Mouse (Mus musculus) ES-Bruce4 (cell line): ENCODE data around the gene Atxn1. TPM values are rescaled to one million over a fixed set of nuclear protein-coding genes. Genes with fewer than 3 reads are reported as not detected.

ENCODE experiments used
- H3K27ac ChIP-seq: 2 replicates; pipeline ENCODE4 v1.5.1; 2012; ENCODE audit warnings: low read length, inconsistent platforms; ENCODE audit not compliant: insufficient read depth
- H3K27me3 ChIP-seq: 2 replicates; pipeline ENCODE4 v1.6.1; 2012; ENCODE audit warnings: mild to moderate bottlenecking, low read length, inconsistent platforms; ENCODE audit not compliant: control insufficient read depth, poor library complexity, insufficient read depth, severe bottlenecking
- H3K36me3 ChIP-seq: 2 replicates; pipeline ENCODE4 v1.6.1; 2012; ENCODE audit warnings: inconsistent platforms, mild to moderate bottlenecking, low read length, moderate library complexity; ENCODE audit not compliant: control insufficient read depth, poor library complexity, insufficient read depth, severe bottlenecking
- H3K4me1 ChIP-seq: one replicate; pipeline ENCODE4 v1.8.1; 2011; ENCODE audit warnings: low read length; ENCODE audit not compliant: control insufficient read depth, insufficient read depth
- H3K4me3 ChIP-seq: 2 replicates; pipeline ENCODE4 v1.5.1; 2011; ENCODE audit warnings: low read depth, mild to moderate bottlenecking, low read length
- H3K9ac ChIP-seq: 2 replicates; pipeline ENCODE4 v1.6.1; 2012; ENCODE audit warnings: low read depth, mild to moderate bottlenecking, inconsistent platforms; ENCODE audit not compliant: poor library complexity, severe bottlenecking
- H3K9me3 ChIP-seq: replicated peaks from 2 replicates; pipeline ENCODE4 v1.6.1; 2012; ENCODE audit warnings: mild to moderate bottlenecking, low read length, inconsistent platforms; ENCODE audit not compliant: control insufficient read depth, poor library complexity, insufficient read depth, severe bottlenecking
- CTCF ChIP-seq: IDR thresholded peaks from one replicate; pipeline ENCODE4 v1.8.1; 2011; ENCODE audit warnings: low read depth, low read length
- EP300 ChIP-seq: IDR thresholded peaks from 2 replicates; pipeline ENCODE4 v1.6.1; 2011; ENCODE audit warnings: low read depth, low read length; ENCODE audit not compliant: insufficient read depth
- POLR2A ChIP-seq: IDR thresholded peaks from one replicate; pipeline ENCODE4 v1.8.1; 2011; ENCODE audit warnings: low read length; ENCODE audit not compliant: insufficient read depth
- polyA plus RNA-seq: library from polyadenylated mRNA; stranded (reverse); fragments of >200 nt; gene quantifications from 2 replicates; pipeline ENCODE4 v1.2.4, GENCODE M21; 2011; ENCODE audit warnings: low read depth; ENCODE audit not compliant: missing spikeins, insufficient read depth, insufficient read length

Atxn1 gene
- polyA plus RNA-seq, 1 experiment = 10.1 TPM

DNA sequence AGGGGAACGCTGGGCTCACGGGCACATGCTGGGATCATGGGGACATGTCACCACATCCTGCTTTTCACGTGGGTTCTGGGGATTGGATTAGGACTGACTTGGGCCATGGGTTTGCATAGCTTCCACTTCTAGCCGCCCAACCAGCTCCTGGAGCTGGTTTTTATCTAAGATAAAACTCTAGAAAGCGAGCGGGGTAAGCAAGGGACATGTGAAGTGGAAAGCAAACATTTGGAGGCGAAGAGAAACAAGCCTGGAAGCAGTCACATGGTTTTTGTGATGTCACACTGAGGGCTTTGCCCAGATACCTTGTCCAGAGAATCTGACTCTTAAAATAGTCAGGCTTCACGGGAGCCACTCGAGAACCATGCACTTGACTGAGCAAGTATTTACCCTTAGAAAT, 427.7 kb downstream of the Atxn1 start:
- H3K4me1 ChIP-seq = no peaks in the 10 kb centered on the region
- no peak overlapping the region for H3K9ac ChIP-seq
- no peak overlapping the region for H3K27ac ChIP-seq
- no peaks in the 10 kb centered on the region for H3K36me3 ChIP-seq
- H3K27me3 ChIP-seq = no peaks in the 10 kb centered on the region
- no peaks in the 10 kb centered on the region for H3K9me3 ChIP-seq
- no peak for TF ChIP-seq CTCF
- no peak for TF ChIP-seq EP300
- no peak for TF ChIP-seq POLR2A
- H3K4me3 ChIP-seq = no peak overlapping the region

DNA sequence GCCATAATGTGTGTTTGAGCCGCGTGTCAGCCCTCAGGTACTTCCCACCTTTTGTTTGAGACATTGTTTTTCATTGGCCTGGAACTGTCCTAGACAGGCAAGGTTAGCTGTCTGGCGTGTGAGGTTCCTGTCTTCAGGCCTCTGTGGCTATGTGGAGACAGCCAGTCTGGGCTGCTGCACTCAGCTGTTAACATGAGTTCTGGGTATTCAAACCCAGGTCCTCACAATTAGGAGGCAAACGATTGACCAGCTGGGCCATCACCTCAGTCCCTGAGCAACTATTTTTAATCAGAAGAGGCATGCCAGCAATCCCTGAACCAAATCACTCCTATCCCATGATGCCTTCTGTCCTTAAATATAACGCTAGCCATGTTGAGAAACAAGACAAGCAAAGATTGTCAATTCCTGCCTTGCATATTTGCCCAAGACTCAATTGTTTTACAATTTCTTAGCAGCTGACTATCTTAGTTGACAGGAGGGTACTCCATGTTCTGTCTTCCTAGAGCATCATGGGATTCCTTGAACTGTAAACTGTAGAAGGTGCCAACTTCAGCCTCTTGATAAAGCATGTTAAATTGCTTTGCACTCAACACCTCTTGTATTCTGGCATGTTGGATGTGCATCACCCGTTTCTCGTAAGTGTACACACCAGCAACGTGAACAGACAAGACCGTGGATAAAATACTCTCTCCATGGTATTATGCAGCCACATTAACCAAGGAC, 428.9 kb downstream of the Atxn1 start:
- no peaks in the 10 kb centered on the region for H3K4me1 ChIP-seq

DNA sequence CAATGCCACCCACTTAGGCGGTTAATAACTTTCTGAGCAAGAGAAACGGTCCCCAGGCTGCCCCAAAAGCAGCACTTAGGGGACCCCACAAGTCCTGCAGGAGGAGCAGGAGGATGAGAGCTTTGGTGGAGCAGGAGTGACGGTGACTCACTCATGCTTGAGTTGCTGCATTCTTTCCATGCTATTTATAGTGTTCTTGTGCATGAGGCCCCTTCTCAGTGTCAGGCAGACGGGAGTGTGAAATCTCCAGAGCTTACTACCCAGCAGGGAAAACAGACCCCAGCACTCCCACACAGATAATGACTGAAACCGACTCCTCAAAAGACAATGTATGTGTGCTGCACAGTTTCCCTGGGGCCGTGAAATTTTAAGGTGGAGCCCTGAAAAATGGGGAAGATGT, 434.1 kb downstream of the Atxn1 start:
- no peak for TF ChIP-seq CTCF
- TF ChIP-seq POLR2A = no peak
- TF ChIP-seq EP300 = no peak
- H3K4me1 ChIP-seq = no peaks in the 10 kb centered on the region
- H3K27ac ChIP-seq = no peak overlapping the region

More for the DNA sequence above, 428.9 kb downstream of the Atxn1 start:
- H3K9ac ChIP-seq = no peak overlapping the region
- no peak overlapping the region for H3K27ac ChIP-seq
- H3K27me3 ChIP-seq = no peaks in the 10 kb centered on the region
- H3K36me3 ChIP-seq = no peaks in the 10 kb centered on the region
- no peak overlapping the region for H3K4me3 ChIP-seq
- TF ChIP-seq CTCF (no peak), EP300 (no peak), POLR2A (no peak)
- no peaks in the 10 kb centered on the region for H3K9me3 ChIP-seq

DNA sequence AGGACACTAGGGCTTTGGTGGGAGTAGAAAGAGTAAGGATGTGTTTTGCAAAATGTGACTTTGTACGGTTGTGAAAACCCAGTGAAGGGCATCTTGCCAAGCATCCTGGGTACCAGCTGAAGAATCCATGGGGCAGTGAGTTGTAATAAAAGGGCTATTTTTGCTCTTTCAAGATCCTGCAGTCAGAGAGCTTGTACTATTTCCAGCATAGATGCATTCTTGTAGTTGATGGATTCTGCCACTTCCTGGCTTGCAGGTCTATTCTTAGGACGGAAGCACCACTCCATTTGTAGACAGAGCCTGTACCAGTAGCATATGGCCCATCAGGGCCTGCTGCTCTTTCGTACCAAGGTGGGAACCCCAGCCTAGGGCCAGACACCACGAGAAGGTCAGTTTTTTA, 436.0 kb downstream of the Atxn1 start:
- H3K9me3 ChIP-seq = no peaks in the 10 kb centered on the region
- H3K4me1 ChIP-seq = no peaks in the 10 kb centered on the region
- no peaks in the 10 kb centered on the region for H3K36me3 ChIP-seq
- no peak overlapping the region for H3K27ac ChIP-seq
- H3K27me3 ChIP-seq = no peaks in the 10 kb centered on the region
- no peak overlapping the region for H3K4me3 ChIP-seq
- H3K9ac ChIP-seq = no peak overlapping the region
- TF ChIP-seq POLR2A = no peak
- TF ChIP-seq CTCF = no peak
- TF ChIP-seq EP300 = no peak

More for the DNA sequence above, 434.1 kb downstream of the Atxn1 start:
- Histone ChIP-seq H3K9ac (no peak overlapping the region), H3K27me3 (no peaks in the 10 kb centered on the region), H3K36me3 (no peaks in the 10 kb centered on the region), H3K9me3 (no peaks in the 10 kb centered on the region), H3K4me3 (no peak overlapping the region)

DNA sequence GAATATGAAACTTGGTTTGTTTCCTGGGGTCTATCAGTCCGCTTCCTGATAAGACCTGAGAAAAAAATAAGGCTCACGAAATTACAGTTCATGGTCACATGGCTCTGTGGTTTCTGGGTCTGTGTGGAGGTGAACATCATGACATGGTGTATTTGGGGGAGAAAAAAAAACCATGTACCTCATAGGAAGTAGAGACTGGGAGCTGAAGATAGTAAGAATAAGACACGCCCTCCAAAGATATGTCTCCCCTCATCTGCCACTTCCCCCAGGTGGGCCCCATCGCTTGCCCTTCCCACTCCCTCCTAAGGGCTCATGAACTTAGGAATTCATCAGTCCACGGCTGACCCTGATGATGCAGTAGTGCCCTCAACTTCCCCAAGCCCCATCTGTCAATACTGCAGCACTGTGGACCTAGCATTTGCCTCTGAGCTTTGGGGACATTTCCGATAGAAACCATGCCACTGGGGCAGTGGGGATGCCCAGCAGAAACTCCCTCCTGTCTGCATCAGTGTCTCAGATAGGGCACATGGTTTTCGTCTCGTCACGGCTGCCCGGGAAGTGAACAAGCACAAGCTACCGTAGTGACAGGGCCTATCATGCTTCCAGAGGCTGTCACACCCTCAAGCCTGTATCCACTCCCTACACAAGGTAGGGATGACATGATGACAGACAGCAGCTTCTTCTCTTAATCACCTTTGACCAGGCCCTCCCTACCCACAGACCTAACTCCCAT, 437.4 kb downstream of the Atxn1 start:
- no peaks in the 10 kb centered on the region for H3K9me3 ChIP-seq
- H3K27ac ChIP-seq = no peak overlapping the region
- H3K4me3 ChIP-seq = no peak overlapping the region
- H3K27me3 ChIP-seq = no peaks in the 10 kb centered on the region
- H3K4me1 ChIP-seq = no peaks in the 10 kb centered on the region
- H3K9ac ChIP-seq = no peak overlapping the region
- no peak for TF ChIP-seq POLR2A
- no peaks in the 10 kb centered on the region for H3K36me3 ChIP-seq

DNA sequence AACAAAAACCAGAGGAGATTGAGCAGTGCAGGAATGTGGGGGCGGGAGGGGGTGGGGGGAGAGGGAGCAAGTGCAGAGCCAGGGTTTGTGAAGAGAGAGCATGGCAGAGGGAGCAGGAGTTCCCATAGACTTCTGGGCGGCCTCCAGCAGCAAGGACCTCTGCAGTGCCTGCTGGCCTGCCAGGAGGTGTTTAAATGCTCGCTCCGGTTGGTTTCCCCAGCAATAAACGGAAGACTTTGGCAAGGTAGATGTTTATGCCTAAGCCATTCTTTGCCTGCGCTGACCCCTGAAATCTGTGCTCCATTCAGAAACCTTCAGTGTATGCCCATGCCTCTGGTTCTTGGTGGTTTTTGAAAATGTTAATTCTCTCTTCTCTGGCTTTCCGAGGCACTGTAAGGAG, 438.6 kb downstream of the Atxn1 start:
- Histone ChIP-seq H3K9me3 (no peaks in the 10 kb centered on the region), H3K27ac (no peak overlapping the region), H3K9ac (no peak overlapping the region), H3K27me3 (no peaks in the 10 kb centered on the region), H3K4me1 (no peaks in the 10 kb centered on the region), H3K36me3 (no peaks in the 10 kb centered on the region), H3K4me3 (no peak overlapping the region)
- TF ChIP-seq CTCF (no peak), EP300 (no peak), POLR2A (no peak)
